In genomic region chr1:42889421-42889887, GRCm38 (mm10) we compare ENCODE assay signal across 11 mouse cellular contexts. TPM values are rescaled to one million over a fixed set of nuclear protein-coding genes. Genes with fewer than 3 reads are reported as not detected.
DNase-seq lines count a peak whose midpoint lies in the region; ATAC-seq and TF ChIP-seq lines count a peak whose summit lies in the region.
"Had no signal": no experiment of that assay in that cellular context is flagged by ENCODE, and none has a peak within 500 bp of the region (broad histone marks: within the 10 kb centered on the region; RNA-seq: fewer than 3 reads in every experiment).

No protein-coding gene starts in this region.

- peak overlapping the region; percentile 31; the same call in 1 of the 2 replicates for H3K27ac ChIP-seq in heart, embryonic 15.5 days
- 0 out of 2 replicates have a peak overlapping the region, but pooled peaks have one; percentile 15 for H3K27ac ChIP-seq in forebrain, postnatal 0 days (ENCODE audit: low read depth, low read length)
- peak overlapping the region; percentile 84 for H3K27ac ChIP-seq in midbrain, embryonic 14.5 days (replicated peaks; ENCODE audit: low read depth, low read length)
- H3K27ac ChIP-seq: liver, embryonic 13.5 days had no signal

- no peak for ATAC-seq in heart, embryonic 15.5 days (replicated peaks; ENCODE audit: insufficient number of reproducible peaks, insufficient read depth, low FRiP score, low read depth)
- ATAC-seq in forebrain, postnatal 0 days: peak; percentile 72; the same call in 1 of the 2 replicates
- ATAC-seq in midbrain, embryonic 14.5 days (ENCODE audit: low FRiP score, low TSS enrichment): peak; percentile 46; the same call in 1 of the 2 replicates
- no peak for ATAC-seq in inflammation-experienced regulatory T-cells, adult 6 months

- no peaks in the 10 kb centered on the region for H3K27me3 ChIP-seq in heart, embryonic 15.5 days
- H3K27me3 ChIP-seq in forebrain, postnatal 0 days (ENCODE audit: insufficient read depth, low read length): no peaks in the 10 kb centered on the region
- H3K27me3 ChIP-seq in midbrain, embryonic 14.5 days (ENCODE audit: control insufficient read depth, insufficient read depth, low read length): no peaks in the 10 kb centered on the region
- H3K27me3 ChIP-seq: liver, embryonic 13.5 days had no signal

- H3K4me3 ChIP-seq in heart, embryonic 15.5 days: no peak overlapping the region
- H3K4me3 ChIP-seq in forebrain, postnatal 0 days (ENCODE audit: low read depth, low read length): no peak overlapping the region
- H3K4me3 ChIP-seq in midbrain, embryonic 14.5 days (replicated peaks; ENCODE audit: low read depth, low read length): no peak overlapping the region
- H3K4me3 ChIP-seq: liver, embryonic 13.5 days had no signal

- no peak overlapping the region for H3K4me2 ChIP-seq in heart, embryonic 15.5 days
- no peak overlapping the region for H3K4me2 ChIP-seq in forebrain, postnatal 0 days (ENCODE audit: low read depth)
- H3K4me2 ChIP-seq in midbrain, embryonic 14.5 days (ENCODE audit: low read length): peak overlapping the region; percentile 33
- H3K4me2 ChIP-seq: liver, embryonic 13.5 days had no signal

- no peaks in the 10 kb centered on the region for H3K4me1 ChIP-seq in heart, embryonic 15.5 days (replicated peaks)
- H3K4me1 ChIP-seq in forebrain, postnatal 0 days (ENCODE audit: insufficient read depth): no peaks in the 10 kb centered on the region
- H3K4me1 ChIP-seq in midbrain, embryonic 14.5 days (ENCODE audit: control insufficient read depth, insufficient read depth, low read length): peaks cover 18% of the 10 kb centered on the region
- H3K4me1 ChIP-seq: liver, embryonic 13.5 days had no signal

- WGBS in heart, embryonic 15.5 days: 54% methylated on average over 7 of the region's 7 CpGs
- WGBS in forebrain, postnatal 0 days: 30% methylated on average over 7 of the region's 7 CpGs
- WGBS in midbrain, embryonic 14.5 days: 12% methylated on average over 7 of the region's 7 CpGs

- no peak for DNase-seq in heart, postnatal 4 days
- DNase-seq in embryo, embryonic 10.5 days (ENCODE audit: low spot score): peak; percentile 49
- peak; percentile 9 for DNase-seq in forebrain, postnatal 0 days
- peak; percentile 67 for DNase-seq in midbrain, embryonic 14.5 days
- no peak for DNase-seq in testis, postnatal 10 days (ENCODE audit: low spot score)
- DNase-seq in spleen, adult 12 weeks (ENCODE audit: low spot score): no peak
- DNase-seq: gastrocnemius, postnatal 10 days; liver, embryonic 13.5 days; right cerebral cortex, postnatal 14 days had no signal

- H3K9me3 ChIP-seq in heart, embryonic 15.5 days (replicated peaks): no peaks in the 10 kb centered on the region
- no peaks in the 10 kb centered on the region for H3K9me3 ChIP-seq in forebrain, postnatal 0 days (ENCODE audit: low read length)
- H3K9me3 ChIP-seq in midbrain, embryonic 14.5 days (ENCODE audit: control insufficient read depth, low read length): no peaks in the 10 kb centered on the region
- H3K9me3 ChIP-seq: liver, embryonic 13.5 days had no signal

- H3K36me3 ChIP-seq in heart, embryonic 15.5 days: peaks cover 4% of the 10 kb centered on the region; the same call in 1 of the 2 replicates
- H3K36me3 ChIP-seq in forebrain, postnatal 0 days (ENCODE audit: insufficient read depth): no peaks in the 10 kb centered on the region
- 0 out of 2 replicates have a peak, but pooled peaks cover 2% of the 10 kb centered on the region for H3K36me3 ChIP-seq in midbrain, embryonic 14.5 days (ENCODE audit: control insufficient read depth, insufficient read depth, low read length)

- TF ChIP-seq CTCF in forebrain, postnatal 0 days (IDR thresholded peaks at IDR 0.05; ENCODE audit: low read depth): no peak

- no peak overlapping the region for H3K9ac ChIP-seq in heart, embryonic 15.5 days
- H3K9ac ChIP-seq in forebrain, postnatal 0 days: no peak overlapping the region
- peak overlapping the region; percentile 32 for H3K9ac ChIP-seq in midbrain, embryonic 14.5 days (replicated peaks; ENCODE audit: low read length)
- H3K9ac ChIP-seq: liver, embryonic 13.5 days had no signal

RNA-seq across cellular contexts. Expression of gene Mrps9, which starts 38.4 kb away (rescaled TPM):
- 59.6 and 62.0 TPM in 2 replicates for polyA plus RNA-seq in heart, embryonic 15.5 days (2015; fragmentation: Nextera tagmentation; extraction: Ambion mirVana)
- 10 to 100 TPM; 90.6 to 95.1 TPM for total RNA-seq in heart, postnatal 4 days (2021)
- 30.6 and 39.7 TPM in 2 replicates for total RNA-seq in forebrain, postnatal 0 days (2014; rRNA removed)
- 33.1 and 35.3 TPM in 2 replicates for polyA plus RNA-seq in forebrain, postnatal 0 days (2015; fragmentation: Nextera tagmentation; extraction: Ambion mirVana)
- polyA plus RNA-seq in midbrain, embryonic 14.5 days (2014; fragmentation: Nextera tagmentation; extraction: Ambion mirVana): 35.3 and 39.4 TPM in 2 replicates
- polyA plus RNA-seq in inflammation-experienced regulatory T-cells, adult 6 months (2017; shearing (Covaris generic)): 10 to 100 TPM; 74.7 to 94.5 (median 76.9) TPM

Comparison
In these comparisons a context has a peak if more than half of its experiments do, and no peak if none do; other contexts are left out.
1. ATAC-seq: peak in forebrain, postnatal 0 days (single experiment) and midbrain, embryonic 14.5 days (single experiment); none in heart, embryonic 15.5 days (single experiment) and inflammation-experienced regulatory T-cells, adult 6 months (single experiment).
2. H3K27ac ChIP-seq: peak in every context shown above with its lines; median percentile 84 in midbrain, embryonic 14.5 days; 31 in heart, embryonic 15.5 days; 15 in forebrain, postnatal 0 days.
3. DNase-seq: peak in embryo, embryonic 10.5 days (single experiment), forebrain, postnatal 0 days (single experiment) and midbrain, embryonic 14.5 days (single experiment); none in heart, postnatal 4 days (single experiment), testis, postnatal 10 days (single experiment) and spleen, adult 12 weeks (single experiment).